Mouse (Mus musculus) erythroblast, embryonic 14.5 days (primary cell): ENCODE data around the gene Hsp90ab1. TPM values are rescaled to one million over a fixed set of nuclear protein-coding genes. Genes with fewer than 3 reads are reported as not detected.
A peak's percentile ranks its signal among the peaks of the same experiment; 100 is the strongest.

Source experiments
- H3K27me3 ChIP-seq: 2 replicates; pipeline ENCODE4 v1.6.1; 2012; ENCODE audit warnings: inconsistent platforms; ENCODE audit not compliant: control insufficient read depth
- H3K36me3 ChIP-seq: 2 replicates; pipeline ENCODE4 v1.6.1; 2012; ENCODE audit warnings: mild to moderate bottlenecking, inconsistent platforms; ENCODE audit not compliant: control insufficient read depth
- H3K4me1 ChIP-seq: 2 replicates; pipeline ENCODE4 v1.6.1; 2012; ENCODE audit warnings: inconsistent platforms; ENCODE audit not compliant: control insufficient read depth
- H3K4me3 ChIP-seq: replicated peaks from 2 replicates; pipeline ENCODE3; 2012; ENCODE audit warnings: moderate library complexity, mild to moderate bottlenecking, inconsistent platforms
- H3K9me3 ChIP-seq: 2 replicates; pipeline ENCODE4 v1.6.1; 2012; ENCODE audit warnings: low read length, inconsistent platforms, mixed read lengths; ENCODE audit not compliant: control insufficient read depth
- GATA1 ChIP-seq: IDR thresholded peaks from 2 replicates; pipeline ENCODE4 v1.6.1; 2012; ENCODE audit warnings: low read length, inconsistent platforms, mixed read lengths
- TAL1 ChIP-seq: IDR thresholded peaks from 3 replicates; pipeline ENCODE4 v1.6.1; 2012; ENCODE audit warnings: low read length, inconsistent platforms, mixed read lengths
- polyA plus RNA-seq: library from polyadenylated mRNA; stranded (reverse); fragments of >175 nt; gene quantifications from 2 replicates; pipeline ENCODE4 v1.2.3, GENCODE M21; 2012

Gene Hsp90ab1
- polyA plus RNA-seq = 36.9 and 62.9 TPM in 2 replicates

- Histone ChIP-seq H3K4me3 (peak within 1 kb of the TSS; percentile 76), H3K27me3 (no peaks in the 10 kb centered on the region), H3K9me3 (no peaks in the 10 kb centered on the region), H3K4me1 (peaks cover 50% of the 10 kb centered on the region), H3K36me3 (peaks cover 35% of the 10 kb centered on the region)
- no peak for TF ChIP-seq GATA1
- TF ChIP-seq TAL1 = no peak
Measured at GRCm38 (mm10) chr17:45573087-45573779, at the start of gene Hsp90ab1. Gene Hsp90ab1, minus strand, starts transcription at chr17:45573271.

GRCm38 (mm10) chr17:45619386-45620256 is 46.5 kb upstream of the Hsp90ab1 start:
- no peaks in the 10 kb centered on the region for H3K36me3 ChIP-seq

GRCm38 (mm10) chr17:45618941-45619385 is 45.9 kb upstream of the Hsp90ab1 start:
- H3K4me1 ChIP-seq = peaks cover 19% of the 10 kb centered on the region
- no peaks in the 10 kb centered on the region for H3K9me3 ChIP-seq
- no peaks in the 10 kb centered on the region for H3K27me3 ChIP-seq
- H3K36me3 ChIP-seq = no peaks in the 10 kb centered on the region
- H3K4me3 ChIP-seq = peak overlapping the region; percentile 48
- no peak for TF ChIP-seq GATA1
- no peak for TF ChIP-seq TAL1

More at GRCm38 (mm10) chr17:45619386-45620256, 46.5 kb upstream of the Hsp90ab1 start:
- Histone ChIP-seq H3K27me3 (no peaks in the 10 kb centered on the region), H3K4me3 (peak overlapping the region; percentile 48), H3K9me3 (no peaks in the 10 kb centered on the region), H3K4me1 (peaks cover 19% of the 10 kb centered on the region)
- TF ChIP-seq GATA1 = no peak
- no peak for TF ChIP-seq TAL1

GRCm38 (mm10) chr17:45617655-45618054 is 44.6 kb upstream of the Hsp90ab1 start:
- TF ChIP-seq TAL1 (no peak), GATA1 (no peak)
- Histone ChIP-seq H3K4me1 (peaks cover 23% of the 10 kb centered on the region), H3K9me3 (peaks cover 2% of the 10 kb centered on the region; the same call in 1 of the 2 replicates), H3K36me3 (no peaks in the 10 kb centered on the region), H3K4me3 (no peak overlapping the region), H3K27me3 (no peaks in the 10 kb centered on the region)

- Histone ChIP-seq H3K4me1 (peaks cover 33% of the 10 kb centered on the region), H3K36me3 (no peaks in the 10 kb centered on the region), H3K27me3 (no peaks in the 10 kb centered on the region), H3K9me3 (peaks cover 2% of the 10 kb centered on the region; the same call in 1 of the 2 replicates), H3K4me3 (no peak overlapping the region)
- TF ChIP-seq GATA1 (no peak), TAL1 (no peak)
Measured at GRCm38 (mm10) chr17:45616679-45617078, 43.6 kb upstream of the Hsp90ab1 start.

GRCm38 (mm10) chr17:45616046-45616650 is 43.1 kb upstream of the Hsp90ab1 start:
- no peaks in the 10 kb centered on the region for H3K27me3 ChIP-seq
- peaks cover 2% of the 10 kb centered on the region; the same call in 1 of the 2 replicates for H3K9me3 ChIP-seq
- peaks cover 34% of the 10 kb centered on the region for H3K4me1 ChIP-seq
- H3K4me3 ChIP-seq = no peak overlapping the region
- TF ChIP-seq GATA1 (no peak), TAL1 (no peak)
- no peaks in the 10 kb centered on the region for H3K36me3 ChIP-seq

GRCm38 (mm10) chr17:45612921-45613320 is 39.9 kb upstream of the Hsp90ab1 start:
- Histone ChIP-seq H3K27me3 (no peaks in the 10 kb centered on the region), H3K4me3 (no peak overlapping the region), H3K4me1 (peaks cover 39% of the 10 kb centered on the region), H3K36me3 (no peaks in the 10 kb centered on the region), H3K9me3 (peaks cover 2% of the 10 kb centered on the region; the same call in 1 of the 2 replicates)
- TF ChIP-seq GATA1 (no peak), TAL1 (no peak)

GRCm38 (mm10) chr17:45612008-45612407 is 38.9 kb upstream of the Hsp90ab1 start:
- Histone ChIP-seq H3K27me3 (no peaks in the 10 kb centered on the region), H3K4me3 (no peak overlapping the region), H3K4me1 (peaks cover 39% of the 10 kb centered on the region), H3K36me3 (no peaks in the 10 kb centered on the region), H3K9me3 (peaks cover 2% of the 10 kb centered on the region; the same call in 1 of the 2 replicates)
- TF ChIP-seq GATA1 = no peak
- TF ChIP-seq TAL1 = no peak
